Mouse (Mus musculus) cerebellum, adult 2 months (tissue): ENCODE data around the gene Fam241b. TPM values are rescaled to one million over a fixed set of nuclear protein-coding genes. Genes with fewer than 3 reads are reported as not detected.

ENCODE experiments used
- DNase-seq, 2 experiments: peaks; one replicate each; pipeline ENCODE4 v3.0.0; 2021
- H3K27ac ChIP-seq: fragments of 200-500 bp; 2 replicates; pipeline ENCODE4 v1.5.1; 2012; ENCODE audit warnings: low read length, control low read depth, inconsistent platforms; ENCODE audit not compliant: insufficient read depth
- H3K27me3 ChIP-seq: fragments of 200-500 bp; 2 replicates; pipeline ENCODE4 v1.6.1; 2012; ENCODE audit warnings: inconsistent platforms, mild to moderate bottlenecking, low read length, moderate library complexity; ENCODE audit not compliant: control insufficient read depth, insufficient read depth
- H3K4me1 ChIP-seq: fragments of 200-500 bp; 2 replicates; pipeline ENCODE4 v1.6.1; 2011; ENCODE audit warnings: low read length; ENCODE audit not compliant: control insufficient read depth, insufficient read depth
- H3K4me3 ChIP-seq: fragments of 200-500 bp; replicated peaks from 2 replicates; pipeline ENCODE3; 2011; ENCODE audit warnings: mild to moderate bottlenecking, low read depth, low read length, control low read depth; ENCODE audit not compliant: insufficient read depth
- CTCF ChIP-seq: fragments of 200-500 bp; IDR thresholded peaks from 2 replicates; pipeline ENCODE4 v1.5.1; 2011; ENCODE audit warnings: low read depth, mild to moderate bottlenecking, control low read depth, low read length, moderate library complexity, borderline replicate concordance; ENCODE audit not compliant: insufficient read depth
- POLR2A ChIP-seq: fragments of 200-500 bp; IDR thresholded peaks from 2 replicates; pipeline ENCODE4 v1.6.1; 2011; ENCODE audit warnings: low read length, control low read depth, borderline replicate concordance; ENCODE audit not compliant: insufficient read depth
- WGBS: fragments of 180-500 bp; shearing (Covaris S2); methylation state at CpG from one replicate; pipeline ENCODE4 v1.1.7; 2018; 5-methylcytosine and 5-hydroxymethylcytosine counted together
- polyA plus RNA-seq: library from polyadenylated mRNA; depleted of rRNA; stranded (reverse); fragments of >200 nt; gene quantifications from 2 replicates; pipeline ENCODE4 v1.2.3, GENCODE M21; 2012; rRNA removed

Gene Fam241b
- polyA plus RNA-seq, 1 experiment, result 71.8 TPM

DNA sequence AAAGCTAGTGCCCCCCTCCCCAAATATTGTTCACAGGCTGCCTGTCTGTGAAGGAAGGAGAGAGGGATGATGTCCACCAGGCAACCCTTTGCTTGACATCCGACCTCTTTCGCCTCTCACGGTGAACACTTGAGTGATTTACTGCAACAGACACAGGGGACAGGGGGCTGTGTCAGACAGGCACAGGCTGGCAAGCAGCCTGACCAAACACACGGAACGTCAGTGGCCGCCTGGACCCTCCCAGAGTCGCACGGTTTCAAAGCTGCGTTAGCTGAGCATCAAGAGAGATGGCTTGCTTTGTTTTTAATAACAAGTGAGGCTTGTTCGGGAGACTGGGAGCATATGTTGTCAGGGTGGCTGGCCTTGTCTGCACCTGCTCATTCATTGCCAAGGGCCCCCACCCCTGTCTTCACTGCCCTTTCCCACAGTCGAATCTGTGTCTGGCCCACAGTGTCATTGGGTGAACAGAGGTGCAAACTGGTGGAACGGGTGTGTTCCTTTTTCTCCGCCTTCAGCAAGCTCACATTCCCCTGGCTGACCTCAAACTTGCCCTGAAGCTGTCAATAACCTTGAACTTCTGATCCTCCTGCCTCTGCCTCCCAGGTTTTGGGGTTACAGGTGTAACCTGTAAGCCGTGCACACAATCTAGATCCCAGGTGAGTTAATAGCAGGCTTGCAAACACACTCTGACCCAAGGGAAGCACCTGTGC lies 82.6 kb downstream of the Fam241b start:
- H3K4me3 ChIP-seq, result no peak overlapping the region
- no peak overlapping the region for H3K27ac ChIP-seq
- WGBS, result 61% methylated on average over 14 of the region's 14 CpGs
- no peaks in the 10 kb centered on the region for H3K27me3 ChIP-seq
- no peak for DNase-seq
- H3K4me1 ChIP-seq, result peaks cover 6% of the 10 kb centered on the region; the same call in 1 of the 2 replicates
- TF ChIP-seq CTCF, result no peak
- no peak for TF ChIP-seq POLR2A

DNA sequence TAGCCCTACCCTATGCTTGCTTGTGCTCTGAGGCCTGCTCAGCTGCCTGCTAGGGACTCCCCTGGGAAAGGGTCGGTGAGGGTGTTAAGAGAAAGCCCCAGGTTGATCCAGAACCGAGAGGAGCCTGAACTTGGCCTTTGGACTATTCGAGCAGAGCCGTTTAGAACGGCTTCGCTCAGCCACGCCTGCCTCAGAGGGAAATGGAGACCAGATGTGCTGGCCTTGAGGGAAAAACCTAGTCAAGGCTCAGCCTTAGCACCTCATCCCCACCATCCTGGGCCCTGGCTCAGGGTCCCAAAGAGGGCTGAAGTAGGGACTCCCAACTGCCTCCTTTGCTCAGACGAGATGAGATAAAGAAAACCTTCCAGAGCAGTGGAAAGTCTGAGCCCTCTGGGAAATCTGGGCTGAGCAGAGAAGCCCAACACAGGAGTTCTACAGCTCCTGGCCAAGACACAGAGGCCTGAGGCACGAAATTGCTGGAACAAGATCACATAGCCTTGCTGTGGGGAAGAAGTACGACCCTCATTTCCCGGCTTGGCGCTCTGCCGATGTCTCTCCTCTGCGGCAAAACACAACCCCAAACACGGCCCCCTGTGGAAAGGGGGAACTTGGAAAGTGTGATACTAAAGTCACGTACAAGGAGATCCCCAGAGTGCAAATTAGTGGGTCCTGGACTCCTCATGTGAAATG lies 83.4 kb downstream of the Fam241b start:
- Histone ChIP-seq H3K4me1 (no peaks in the 10 kb centered on the region; the same call in 1 of the 2 replicates), H3K27me3 (no peaks in the 10 kb centered on the region), H3K4me3 (no peak overlapping the region), H3K27ac (no peak overlapping the region)
- 63% methylated on average over 16 of the region's 16 CpGs for WGBS
- TF ChIP-seq CTCF, result no peak
- TF ChIP-seq POLR2A, result no peak
- no peak for DNase-seq

DNA sequence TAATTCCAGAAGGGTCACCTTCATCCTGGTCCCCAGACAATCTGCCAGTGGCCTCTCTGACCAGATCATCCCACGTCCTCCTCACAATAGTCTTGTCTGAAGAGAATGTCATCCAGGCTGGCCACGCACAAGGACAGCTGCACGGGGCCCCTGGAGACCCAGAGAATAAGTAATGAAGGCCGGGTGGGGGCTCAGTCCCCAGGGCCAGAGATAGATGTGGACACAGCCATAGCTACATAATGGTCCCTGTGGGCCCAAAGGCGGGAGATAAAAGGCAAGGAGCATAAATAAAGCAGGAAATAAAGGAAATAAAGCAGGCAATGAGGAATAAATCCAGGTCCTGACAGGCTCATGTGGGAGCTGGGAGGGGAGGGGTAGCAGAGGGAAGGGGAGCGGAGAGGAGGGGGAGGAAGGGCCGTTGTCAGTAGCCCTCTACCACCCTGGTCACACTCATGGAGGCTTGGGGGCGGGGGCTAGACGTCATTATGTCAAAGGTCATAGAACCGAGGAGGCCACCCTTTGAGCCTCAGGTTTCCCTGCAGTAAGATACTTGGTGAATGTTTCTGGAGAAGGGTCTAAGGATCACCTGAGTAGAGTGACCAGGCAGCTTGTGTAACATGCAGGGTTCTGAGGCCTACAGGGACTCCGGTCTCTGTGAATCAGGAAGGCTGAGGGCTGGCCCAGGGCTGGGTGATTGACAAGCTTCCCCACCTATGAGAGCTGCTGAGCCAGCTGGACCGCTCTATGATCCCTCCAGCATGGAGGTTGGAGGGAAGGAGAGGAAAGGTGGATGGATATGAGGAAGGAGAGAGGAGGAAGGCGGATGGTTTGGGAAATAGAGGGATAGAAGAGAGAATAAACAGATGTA lies 85.0 kb downstream of the Fam241b start:
- TF ChIP-seq POLR2A (no peak), CTCF (no peak)
- Histone ChIP-seq H3K4me1 (no peaks in the 10 kb centered on the region; the same call in 1 of the 2 replicates), H3K27me3 (no peaks in the 10 kb centered on the region), H3K4me3 (no peak overlapping the region), H3K27ac (no peak overlapping the region)
- WGBS, result 74% methylated on average over 13 of the region's 13 CpGs
- DNase-seq, result no peak

Other genes starting within 250 kb of the Fam241b start
- 1.8 and 2.7 TPM in 2 replicates for gene Col13a1, start 164.8 kb downstream of the Fam241b start, polyA plus RNA-seq
- 0.13 and 0.18 TPM in 2 replicates for gene Neurog3, start 10.8 kb downstream of the Fam241b start, polyA plus RNA-seq
- gene Tspan15, start 87.3 kb upstream of the Fam241b start, polyA plus RNA-seq, result 51.2 and 55.0 TPM in 2 replicates
- gene Tacr2, start 108.5 kb upstream of the Fam241b start, polyA plus RNA-seq, result 0.07 TPM in 1 of 2 replicates, not detected in the other
- gene Hk1, start 236.0 kb upstream of the Fam241b start, polyA plus RNA-seq, result 206 and 213 TPM in 2 replicates